Mouse (Mus musculus) retina, postnatal 1 day (tissue): ENCODE measurements around the gene Pakap.

Experiments
- DNase-seq: peaks from one replicate; pipeline ENCODE4 v3.0.0-alpha.2; 2012

Pakap gene

GRCm38 (mm10) chr4:57771558-57772219 is 203.7 kb downstream of the Pakap start:
- no peak for DNase-seq

DNA sequence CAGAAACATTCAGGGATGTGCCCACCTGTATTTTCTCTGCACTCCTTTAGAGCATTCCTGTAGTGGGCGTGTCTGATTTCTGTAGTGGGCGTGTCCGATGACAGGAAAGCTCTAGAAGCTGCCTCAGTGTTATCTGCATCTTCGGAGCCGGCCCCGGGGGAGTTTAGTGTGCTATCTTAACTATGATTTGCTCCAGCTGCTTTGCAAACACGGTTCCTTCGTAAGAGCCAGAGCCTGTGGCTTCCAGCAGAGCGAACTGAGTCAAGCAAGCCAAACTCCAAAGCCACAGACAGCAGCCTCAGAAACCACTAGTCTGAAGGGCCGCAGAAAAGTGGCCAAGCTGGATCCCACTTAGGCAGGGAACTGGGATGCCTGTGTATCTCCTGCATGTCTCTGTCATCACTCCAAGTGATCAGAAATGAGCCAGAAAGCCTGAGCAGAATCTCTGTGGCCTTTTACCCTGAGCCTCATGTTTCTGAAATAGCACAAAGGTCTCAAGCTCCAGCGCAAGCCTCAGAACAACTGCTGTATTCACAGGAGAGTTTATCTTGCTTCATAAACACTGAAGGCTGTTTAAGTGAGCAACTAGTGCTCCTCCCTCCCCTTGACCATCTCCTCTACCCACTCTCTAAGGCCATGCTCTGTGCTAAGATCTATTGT is 205.0 kb downstream of the Pakap start:
- no peak for DNase-seq

DNA sequence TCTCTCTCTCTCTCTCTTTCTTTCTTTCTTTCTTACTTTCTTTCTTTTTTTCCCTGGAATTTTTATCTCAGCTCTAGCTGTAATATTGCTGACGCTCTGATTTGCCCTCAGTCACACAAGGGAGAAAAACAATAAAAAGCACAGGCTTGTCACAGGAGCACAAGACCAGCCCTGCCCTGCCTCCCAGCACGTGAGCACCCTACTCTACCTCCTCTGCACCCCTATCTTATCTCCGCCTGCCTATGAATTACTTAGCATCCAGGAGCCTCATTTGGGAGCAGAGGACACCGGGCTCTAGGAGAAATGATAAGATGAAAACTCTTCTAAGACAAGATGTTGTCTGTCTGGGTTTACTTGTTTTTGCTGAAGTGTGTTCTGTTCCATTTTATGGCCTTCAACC is 206.5 kb downstream of the Pakap start:
- no peak for DNase-seq

- DNase-seq, result no peak
These were observed 207.6 kb downstream of the Pakap start for GRCm38 (mm10) chr4:57775582-57775981.

DNA sequence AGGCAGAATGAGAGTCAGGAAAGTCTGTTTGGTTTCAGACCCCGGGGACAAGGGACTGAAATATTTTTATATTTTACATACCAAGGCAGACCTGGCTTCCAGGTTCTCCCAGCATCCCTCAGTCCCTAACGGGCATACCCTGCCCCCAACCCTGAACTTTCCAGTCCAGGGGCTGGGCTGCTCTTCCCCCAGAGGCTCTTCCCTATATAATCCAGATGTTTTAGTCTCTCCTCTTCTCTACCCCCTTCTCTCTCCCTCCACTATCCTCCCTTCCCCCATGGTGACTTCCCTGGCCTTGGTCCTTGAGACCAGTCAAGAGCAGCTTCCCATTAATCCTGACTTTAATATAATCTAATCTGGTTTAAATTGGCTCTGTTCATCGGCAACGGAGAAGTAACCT is 212.4 kb downstream of the Pakap start:
- DNase-seq, result no peak

DNA sequence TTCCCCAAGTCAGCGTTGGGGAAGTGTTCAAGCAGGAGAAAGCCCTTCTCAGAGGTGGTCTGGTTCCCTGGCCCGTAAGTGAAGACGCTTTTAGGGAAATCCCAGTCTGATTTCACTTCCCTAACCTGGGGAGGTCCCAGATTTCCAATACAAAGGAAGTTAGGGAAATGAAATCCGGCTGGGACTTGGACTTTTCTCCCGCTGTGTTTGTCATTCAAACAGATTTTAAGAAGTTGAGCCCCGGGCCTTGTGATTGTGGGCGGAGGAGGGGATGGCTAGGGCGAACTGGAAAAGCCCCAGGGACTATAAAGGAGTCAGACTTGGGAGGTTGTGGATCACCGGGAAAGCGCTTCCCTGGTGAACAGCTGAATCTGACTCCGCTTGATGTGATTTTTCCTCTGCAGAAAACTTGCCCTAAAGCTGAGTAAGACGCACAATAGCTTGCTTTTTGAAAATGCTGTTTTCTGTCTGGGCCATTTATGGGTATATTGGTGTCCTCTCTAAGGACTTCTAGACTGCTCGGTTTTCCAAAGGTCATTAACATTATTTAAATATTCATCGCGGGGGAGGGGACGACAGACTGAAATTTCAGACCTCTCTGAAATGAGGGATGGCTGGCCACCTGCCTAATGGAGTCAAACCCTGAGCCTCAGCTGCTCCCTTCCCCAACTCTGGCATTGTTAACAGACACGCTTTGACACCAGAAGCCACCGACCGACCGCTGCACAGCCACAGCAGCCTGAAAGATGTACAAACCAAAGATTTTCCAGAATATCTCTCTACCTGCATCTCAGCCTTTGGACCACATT is 213.1 kb downstream of the Pakap start:
- peak; percentile 36 for DNase-seq

DNA sequence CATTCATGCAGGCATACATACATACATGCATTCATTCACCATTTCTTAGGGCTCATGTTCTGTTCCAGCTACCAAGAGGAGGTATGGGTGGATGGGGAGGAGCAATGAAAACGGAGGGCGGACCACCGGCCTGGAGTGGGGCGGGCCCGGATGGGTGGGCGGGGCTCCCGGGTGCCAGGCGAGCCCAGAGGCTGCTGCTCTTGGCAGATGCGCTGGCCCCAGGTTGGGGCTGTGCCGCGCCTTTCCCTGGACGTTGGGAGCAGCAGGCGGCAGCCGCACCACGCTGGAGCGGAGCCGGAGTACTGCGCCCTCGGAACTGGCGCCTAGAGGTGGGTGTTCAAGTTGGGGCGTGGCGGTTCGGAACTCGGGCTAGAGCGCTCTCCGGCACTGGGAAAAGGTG is 214.0 kb downstream of the Pakap start:
- peak; percentile 69 for DNase-seq

DNA sequence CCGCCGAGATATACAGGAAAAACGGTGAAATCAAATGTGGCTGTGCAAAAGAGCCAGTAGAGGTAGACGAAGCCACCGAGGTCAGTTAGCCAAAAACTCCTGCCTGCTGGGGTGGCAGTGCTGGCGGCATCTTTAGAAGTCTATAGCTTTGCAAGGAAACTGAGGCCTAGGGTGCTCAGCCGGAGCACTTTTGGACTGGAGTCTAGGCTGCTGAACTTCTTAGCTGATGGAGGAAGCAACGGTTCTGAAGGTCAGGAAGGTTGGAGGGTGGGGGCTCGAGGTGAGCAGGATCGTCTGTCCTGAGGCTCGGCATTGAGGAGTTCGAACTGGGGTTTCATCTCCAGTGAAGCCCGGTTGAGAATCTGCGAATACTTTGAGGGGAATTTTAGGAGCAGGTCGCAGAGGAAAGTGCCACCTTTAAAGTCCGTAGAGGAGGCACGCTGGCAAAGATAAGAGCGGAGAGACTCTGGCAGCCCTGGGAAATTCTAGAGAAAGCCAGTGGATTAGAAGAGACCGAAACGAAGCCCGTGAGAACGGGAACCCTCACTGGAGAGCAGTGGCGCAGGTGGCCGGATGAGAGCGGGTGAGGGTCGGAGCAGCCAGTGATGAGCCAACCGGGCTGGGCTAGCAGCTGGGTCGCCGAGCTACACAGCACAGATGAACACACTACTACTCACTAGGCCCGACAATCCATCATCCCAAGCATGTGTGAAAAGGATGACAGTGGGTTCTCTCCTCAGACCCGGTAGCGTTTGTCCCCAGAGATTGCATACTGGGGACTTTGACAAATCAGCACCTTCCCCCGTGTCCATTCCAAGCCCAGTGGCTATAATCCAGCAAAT is 214.8 kb downstream of the Pakap start:
- DNase-seq, result peak; percentile 38

DNA sequence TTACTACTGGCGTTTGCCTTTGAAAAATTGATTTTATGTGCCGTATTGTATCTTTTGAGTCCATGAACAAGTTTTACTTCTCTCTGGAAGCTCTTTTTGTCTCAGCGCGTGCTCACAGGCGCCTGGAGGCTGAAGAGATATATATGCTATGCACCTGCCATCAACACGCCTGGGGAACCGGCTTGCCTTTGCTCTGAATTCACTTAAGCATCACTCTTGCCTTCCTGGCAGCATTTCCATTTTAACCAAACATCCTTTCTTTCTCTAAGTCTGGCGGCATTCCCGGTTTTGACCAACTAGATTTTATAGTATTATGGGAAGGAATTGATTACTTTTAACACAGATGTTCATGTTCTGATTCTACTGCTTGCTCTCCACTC is 215.4 kb downstream of the Pakap start:
- DNase-seq, result peak; percentile 22

GRCm38 (mm10) chr4:57783853-57784600 is 216.0 kb downstream of the Pakap start:
- no peak for DNase-seq

- DNase-seq, result no peak
These were observed 220.7 kb downstream of the Pakap start for GRCm38 (mm10) chr4:57788709-57789108.

DNA sequence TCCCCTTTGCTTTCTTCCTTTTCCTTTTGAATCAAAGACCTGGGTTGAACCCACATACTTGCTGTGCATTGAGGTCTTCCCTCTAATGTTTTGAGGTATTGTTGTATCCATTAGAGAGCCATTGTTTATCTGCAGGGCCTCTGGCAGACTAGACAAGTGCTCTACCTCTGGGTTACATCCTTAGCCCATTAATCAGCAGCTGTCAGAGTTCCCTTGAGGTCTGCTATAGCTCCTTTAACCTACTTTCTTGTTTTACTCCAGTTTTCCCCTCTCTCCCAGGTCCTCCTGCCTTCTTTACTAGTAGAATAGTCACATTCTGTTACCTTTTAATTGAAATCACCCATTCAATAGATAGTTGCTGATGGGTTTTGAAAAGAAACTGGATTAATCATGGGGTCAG is 221.1 kb downstream of the Pakap start:
- DNase-seq, result no peak

DNA sequence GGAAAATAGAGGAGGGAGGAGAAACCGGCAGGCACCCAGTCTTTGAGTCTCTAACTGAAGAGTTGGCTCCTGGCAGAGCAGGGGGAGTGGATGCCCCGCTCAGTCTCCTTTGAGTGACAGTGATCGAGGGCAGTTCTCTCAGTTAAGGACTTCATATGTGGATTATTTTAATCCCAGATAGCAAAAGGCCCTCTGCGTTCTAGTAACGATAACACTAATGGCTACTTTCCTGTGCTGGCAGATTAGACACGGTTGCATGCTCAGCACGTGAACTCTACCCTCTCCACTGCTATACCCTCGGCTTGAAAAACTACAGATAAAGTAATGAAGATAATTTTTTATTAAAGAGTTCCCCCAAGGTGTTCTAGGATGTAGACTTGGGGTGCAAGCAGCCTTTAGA is 226.0 kb downstream of the Pakap start:
- no peak for DNase-seq

GRCm38 (mm10) chr4:57794547-57794946 is 226.6 kb downstream of the Pakap start:
- no peak for DNase-seq

DNA sequence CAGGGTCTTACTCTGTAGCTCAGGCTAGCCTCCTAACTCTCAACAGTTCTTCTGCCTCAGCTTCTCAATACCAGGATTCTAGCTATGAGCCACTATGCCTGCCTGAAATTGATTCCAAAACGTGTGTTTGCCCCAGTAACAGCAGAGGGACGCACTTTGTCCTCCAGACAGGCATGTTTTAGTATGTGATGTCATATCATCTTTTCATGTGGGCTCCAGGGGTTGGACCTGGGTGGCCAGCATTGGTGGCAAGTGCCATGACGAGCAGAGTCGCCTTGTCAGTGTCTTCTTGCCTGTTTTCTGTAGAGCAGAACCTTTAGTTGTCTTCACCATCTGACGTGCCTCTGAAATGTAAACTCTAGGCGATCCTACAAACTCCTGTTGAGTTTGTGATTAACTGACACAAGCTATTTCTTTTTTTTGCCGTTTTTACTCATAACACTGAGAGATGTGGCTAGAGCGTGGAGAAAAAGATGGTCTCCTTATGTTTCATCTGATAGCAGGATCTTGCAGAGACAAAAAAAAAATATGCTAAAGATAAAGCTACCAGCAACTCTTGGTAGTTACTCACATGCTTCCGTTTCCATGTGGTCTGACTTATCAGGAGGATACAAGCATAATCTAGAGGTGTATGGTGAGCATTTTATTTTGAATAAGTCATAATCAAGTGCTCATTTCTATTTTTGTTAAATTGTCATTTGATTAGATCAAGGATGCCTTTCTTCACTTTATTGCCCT is 229.7 kb downstream of the Pakap start:
- no peak for DNase-seq

GRCm38 (mm10) chr4:57798286-57799018 is 230.5 kb downstream of the Pakap start:
- DNase-seq, result no peak

- no peak for DNase-seq
These were observed 231.3 kb downstream of the Pakap start for GRCm38 (mm10) chr4:57799297-57799696.

- DNase-seq, result no peak
These were observed 233.3 kb downstream of the Pakap start for GRCm38 (mm10) chr4:57801239-57801638.

- no peak for DNase-seq
These were observed 234.0 kb downstream of the Pakap start for GRCm38 (mm10) chr4:57801986-57802385.

DNA sequence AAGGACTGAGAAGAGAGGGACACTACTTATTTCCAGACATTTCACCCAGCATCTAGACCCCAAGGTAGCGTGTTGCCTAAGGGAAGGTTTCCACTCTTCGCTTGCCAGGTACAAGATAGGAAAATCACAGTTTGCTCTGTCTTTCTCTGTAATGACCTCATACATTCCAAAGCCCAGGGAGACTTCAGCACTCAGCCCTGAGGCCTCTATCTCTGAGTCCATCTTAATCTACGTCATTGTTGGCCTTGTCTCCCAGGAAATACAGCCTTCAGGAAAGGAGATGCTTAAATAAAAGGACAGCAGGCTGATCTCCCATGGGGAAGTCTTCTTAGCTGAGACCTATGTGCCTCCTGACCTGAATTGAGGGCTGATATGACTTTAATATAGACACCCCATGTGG is 234.4 kb downstream of the Pakap start:
- DNase-seq, result no peak

DNA sequence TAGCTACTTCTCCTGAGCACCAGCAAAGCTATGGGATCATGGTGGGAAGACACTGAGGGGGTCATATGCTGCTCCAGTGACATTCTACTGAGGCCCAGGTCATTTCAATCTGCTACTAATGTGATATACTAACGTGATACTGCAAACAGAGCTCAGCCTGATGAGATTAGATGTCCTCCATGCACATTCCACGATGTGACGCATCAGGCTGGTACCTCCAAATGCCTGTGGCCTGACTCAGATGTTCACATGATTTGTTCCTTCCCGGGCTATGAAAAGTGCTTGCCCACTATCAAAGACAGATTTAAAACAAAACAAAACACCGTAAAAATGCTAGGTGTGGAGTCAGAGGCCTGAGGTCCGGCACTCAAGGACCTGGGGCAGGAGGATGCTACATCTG is 236.9 kb downstream of the Pakap start:
- DNase-seq, result no peak
